Mouse (Mus musculus) heart, adult 11 months (tissue): ENCODE measurements around the gene Dlx5.
A peak's percentile ranks its signal among the peaks of the same experiment; 100 is the strongest.

Source experiments
- DNase-seq: peaks from one replicate; pipeline ENCODE4 v3.0.0; 2022

The Dlx5 gene

GRCm38 (mm10) chr6:6859111-6859949 is 22.6 kb downstream of the Dlx5 start:
- peak; percentile 68 for DNase-seq

GRCm38 (mm10) chr6:6858571-6858970 is 23.3 kb downstream of the Dlx5 start:
- DNase-seq: no peak

- no peak for DNase-seq
Measured at GRCm38 (mm10) chr6:6857766-6858165, 24.1 kb downstream of the Dlx5 start.

- DNase-seq: no peak
Measured at GRCm38 (mm10) chr6:6856881-6857280, 25.0 kb downstream of the Dlx5 start.

- DNase-seq: peak; percentile 54
Measured at GRCm38 (mm10) chr6:6856316-6856715, 25.6 kb downstream of the Dlx5 start.

GRCm38 (mm10) chr6:6855746-6856185 is 26.1 kb downstream of the Dlx5 start:
- DNase-seq: peak; percentile 46

GRCm38 (mm10) chr6:6854902-6855745 is 26.8 kb downstream of the Dlx5 start:
- peak; percentile 37 for DNase-seq

- DNase-seq: peak; percentile 68
Measured at GRCm38 (mm10) chr6:6854176-6854575, 27.7 kb downstream of the Dlx5 start.

GRCm38 (mm10) chr6:6852944-6853343 is 28.9 kb downstream of the Dlx5 start:
- peak; percentile 67 for DNase-seq

- no peak for DNase-seq
Measured at GRCm38 (mm10) chr6:6851166-6851565, 30.7 kb downstream of the Dlx5 start.

- peak; percentile 74 for DNase-seq
Measured at GRCm38 (mm10) chr6:6850324-6851060, 31.4 kb downstream of the Dlx5 start.

- no peak for DNase-seq
Measured at GRCm38 (mm10) chr6:6849744-6850143, 32.1 kb downstream of the Dlx5 start.

- peak; percentile 55 for DNase-seq
Measured at GRCm38 (mm10) chr6:6848541-6848940, 33.3 kb downstream of the Dlx5 start.

- no peak for DNase-seq
Measured at GRCm38 (mm10) chr6:6833301-6833700, 48.6 kb downstream of the Dlx5 start.

GRCm38 (mm10) chr6:6830446-6830845 is 51.4 kb downstream of the Dlx5 start:
- DNase-seq: peak; percentile 92
